Mouse (Mus musculus): ENCODE measurements around the gene Nos3. TPM values are rescaled to one million over a fixed set of nuclear protein-coding genes. Genes with fewer than 3 reads are reported as not detected.
A peak's percentile ranks its signal among the peaks of the same experiment; 100 is the strongest.

Nos3 gene
- total and polyA plus RNA-seq, 2 experiments = 1.1 to 2.9 TPM

DNA sequence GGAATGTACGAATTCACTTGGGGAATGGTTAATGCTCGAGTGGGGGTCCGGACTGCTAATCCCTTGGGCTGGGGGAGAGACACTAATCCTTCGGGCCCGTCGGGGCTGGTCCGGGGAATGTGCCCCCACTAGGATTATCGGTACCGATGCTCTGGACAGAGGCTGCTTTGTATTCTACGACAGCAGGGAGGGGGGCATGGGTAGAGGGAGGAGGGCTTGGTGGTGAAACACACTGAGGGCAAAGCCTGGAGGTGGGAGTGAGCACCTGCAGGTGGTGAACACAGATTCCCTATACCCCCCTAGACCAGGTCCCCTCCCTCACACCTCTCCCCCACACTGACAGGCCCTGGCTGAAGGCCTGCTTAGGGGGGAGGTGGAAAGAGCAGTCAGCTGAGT lies 61.4 kb downstream of the Nos3 start:
- peaks cover 13% of the 10 kb centered on the region for H3K4me1 ChIP-seq (ENCODE audit: control insufficient read depth, insufficient read depth, low read length)
- H3K27ac ChIP-seq (replicated peaks; ENCODE audit: insufficient read depth, low read depth, low read length) = no peak overlapping the region
- H3K9ac ChIP-seq (ENCODE audit: low read depth, low read length) = peak overlapping the region; percentile 95
- peaks cover 3% of the 10 kb centered on the region; the same call in 1 of the 2 replicates for H3K36me3 ChIP-seq (ENCODE audit: control insufficient read depth, insufficient read depth, low read length)
- TF ChIP-seq POLR2A (IDR thresholded peaks at IDR 0.05; ENCODE audit: extremely low read depth, insufficient read depth, low read length) (no peak), CTCF (IDR thresholded peaks at IDR 0.05; ENCODE audit: low read depth, low read length) (no peak)
- DNase-seq (ENCODE audit: extremely low read depth, low read depth, low spot score) = no peak
- H3K79me2 ChIP-seq (ENCODE audit: control insufficient read depth, insufficient read depth, low read length) = peaks cover 6% of the 10 kb centered on the region; the same call in 1 of the 2 replicates
- H3K27me3 ChIP-seq (ENCODE audit: control insufficient read depth, insufficient read depth, low read length) = no peaks in the 10 kb centered on the region
- 18% methylated on average over 10 of the region's 10 CpGs for WGBS
- 0 out of 2 replicates have a peak overlapping the region, but pooled peaks have one; percentile 76 for H3K4me3 ChIP-seq (ENCODE audit: insufficient read depth, low read depth, low read length)

DNA sequence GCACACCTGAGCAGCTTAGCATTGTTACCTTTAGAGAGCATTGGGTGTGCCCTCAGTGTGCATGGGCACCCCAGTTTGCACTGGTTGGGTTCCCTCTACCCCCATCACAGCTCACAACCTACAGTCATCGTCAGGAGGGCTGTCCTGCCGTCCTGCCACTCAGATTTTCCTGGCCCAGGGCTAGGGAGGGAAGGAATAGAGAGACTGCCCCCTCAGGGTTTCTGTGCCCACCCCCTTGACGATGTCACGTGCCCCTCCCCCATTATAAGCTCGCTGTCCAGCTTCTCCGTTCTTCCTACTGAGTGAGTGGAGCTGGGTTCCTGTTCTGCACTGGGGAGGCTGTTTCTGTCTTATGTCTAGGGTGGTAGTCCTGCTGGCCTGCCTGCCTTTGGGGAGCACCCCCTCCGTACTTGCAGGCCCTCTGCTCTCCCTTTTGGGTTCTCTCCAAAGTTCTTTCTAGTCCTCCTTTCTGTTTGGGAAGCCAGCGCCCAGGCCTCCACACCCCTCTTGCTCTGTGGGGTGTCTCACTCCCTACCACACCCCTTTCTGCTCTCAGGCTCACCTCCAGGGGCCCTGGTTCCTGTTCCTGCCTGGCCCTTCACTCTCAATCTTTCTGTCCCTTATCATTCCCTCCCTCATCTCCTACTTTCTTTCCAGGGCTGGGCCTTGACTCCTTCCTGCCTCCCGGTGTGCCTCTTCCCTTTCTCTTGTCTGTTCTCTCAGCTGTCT lies 62.1 kb downstream of the Nos3 start:
- Histone ChIP-seq H3K36me3 (ENCODE audit: control insufficient read depth, insufficient read depth, low read length) (peaks cover 4% of the 10 kb centered on the region; the same call in 1 of the 2 replicates), H3K4me3 (ENCODE audit: insufficient read depth, low read depth, low read length) (no peak overlapping the region), H3K27me3 (ENCODE audit: control insufficient read depth, insufficient read depth, low read length) (no peaks in the 10 kb centered on the region), H3K4me1 (ENCODE audit: control insufficient read depth, insufficient read depth, low read length) (peaks cover 13% of the 10 kb centered on the region), H3K79me2 (ENCODE audit: control insufficient read depth, insufficient read depth, low read length) (peaks cover 6% of the 10 kb centered on the region; the same call in 1 of the 2 replicates), H3K9ac (ENCODE audit: low read depth, low read length) (0 out of 2 replicates have a peak overlapping the region, but pooled peaks have one; percentile 8), H3K27ac (replicated peaks; ENCODE audit: insufficient read depth, low read depth, low read length) (no peak overlapping the region)
- 40% methylated on average over 9 of the region's 9 CpGs for WGBS
- TF ChIP-seq POLR2A (IDR thresholded peaks at IDR 0.05; ENCODE audit: extremely low read depth, insufficient read depth, low read length) (no peak), CTCF (IDR thresholded peaks at IDR 0.05; ENCODE audit: low read depth, low read length) (no peak)
- DNase-seq (ENCODE audit: extremely low read depth, low read depth, low spot score) = no peak

GRCm38 (mm10) chr5:24427285-24427633 lies 62.6 kb downstream of the Nos3 start:
- no peaks in the 10 kb centered on the region for H3K27me3 ChIP-seq (ENCODE audit: control insufficient read depth, insufficient read depth, low read length)
- H3K4me3 ChIP-seq (ENCODE audit: insufficient read depth, low read depth, low read length) = no peak overlapping the region
- H3K27ac ChIP-seq (replicated peaks; ENCODE audit: insufficient read depth, low read depth, low read length) = no peak overlapping the region
- H3K9ac ChIP-seq (ENCODE audit: low read depth, low read length) = no peak overlapping the region
- H3K4me1 ChIP-seq (ENCODE audit: control insufficient read depth, insufficient read depth, low read length) = peaks cover 13% of the 10 kb centered on the region
- peaks cover 4% of the 10 kb centered on the region; the same call in 1 of the 2 replicates for H3K36me3 ChIP-seq (ENCODE audit: control insufficient read depth, insufficient read depth, low read length)
- TF ChIP-seq CTCF (IDR thresholded peaks at IDR 0.05; ENCODE audit: low read depth, low read length) (no peak), POLR2A (IDR thresholded peaks at IDR 0.05; ENCODE audit: extremely low read depth, insufficient read depth, low read length) (no peak)
- peaks cover 6% of the 10 kb centered on the region; the same call in 1 of the 2 replicates for H3K79me2 ChIP-seq (ENCODE audit: control insufficient read depth, insufficient read depth, low read length)
- no peak for DNase-seq (ENCODE audit: extremely low read depth, low read depth, low spot score)
- WGBS = 39% methylated on average over 12 of the region's 12 CpGs

DNA sequence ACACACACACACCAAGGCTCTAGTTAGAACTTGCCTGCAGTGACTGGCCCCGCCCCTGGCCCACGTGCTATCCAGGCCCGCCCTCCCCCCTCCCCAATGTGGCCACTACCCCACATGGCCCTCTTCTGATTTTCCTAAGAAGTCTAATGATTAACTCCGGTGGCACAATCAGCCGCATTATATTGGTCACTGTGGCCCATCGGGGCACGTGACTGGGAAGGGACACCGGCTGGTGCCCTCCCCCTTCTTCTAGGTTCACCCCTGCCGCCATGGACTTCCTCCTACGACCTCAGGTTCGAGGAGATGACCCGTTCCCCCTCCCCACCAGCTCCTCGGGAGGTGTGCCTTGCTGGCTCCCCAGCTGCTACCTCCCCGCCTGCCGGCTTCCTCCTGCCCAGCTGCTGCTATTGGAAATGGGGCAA lies 63.4 kb downstream of the Nos3 start:
- Histone ChIP-seq H3K36me3 (ENCODE audit: control insufficient read depth, insufficient read depth, low read length) (peaks cover 8% of the 10 kb centered on the region; the same call in 1 of the 2 replicates), H3K4me3 (ENCODE audit: insufficient read depth, low read depth, low read length) (peak overlapping the region; percentile 89), H3K27me3 (ENCODE audit: control insufficient read depth, insufficient read depth, low read length) (no peaks in the 10 kb centered on the region), H3K79me2 (ENCODE audit: control insufficient read depth, insufficient read depth, low read length) (peaks cover 4% of the 10 kb centered on the region; the same call in 1 of the 2 replicates), H3K4me1 (ENCODE audit: control insufficient read depth, insufficient read depth, low read length) (peaks cover 9% of the 10 kb centered on the region), H3K9ac (ENCODE audit: low read depth, low read length) (peak overlapping the region; percentile 78), H3K27ac (replicated peaks; ENCODE audit: insufficient read depth, low read depth, low read length) (peak overlapping the region; percentile 72)
- peak; percentile 92 for DNase-seq (ENCODE audit: extremely low read depth, low read depth, low spot score)
- WGBS = 14% methylated on average over 15 of the region's 15 CpGs
- TF ChIP-seq POLR2A (IDR thresholded peaks at IDR 0.05; ENCODE audit: extremely low read depth, insufficient read depth, low read length) (0 out of 2 replicates have a peak, but pooled peaks have one; percentile 14), CTCF (IDR thresholded peaks at IDR 0.05; ENCODE audit: low read depth, low read length) (no peak)

- no peaks in the 10 kb centered on the region for H3K27me3 ChIP-seq (ENCODE audit: control insufficient read depth, insufficient read depth, low read length)
- TF ChIP-seq CTCF (IDR thresholded peaks at IDR 0.05; ENCODE audit: low read depth, low read length) (no peak), POLR2A (IDR thresholded peaks at IDR 0.05; ENCODE audit: extremely low read depth, insufficient read depth, low read length) (no peak)
- H3K36me3 ChIP-seq (ENCODE audit: control insufficient read depth, insufficient read depth, low read length) = peaks cover 12% of the 10 kb centered on the region; the same call in 1 of the 2 replicates
- H3K4me3 ChIP-seq (ENCODE audit: insufficient read depth, low read depth, low read length) = peak overlapping the region; percentile 89
- peaks cover 4% of the 10 kb centered on the region; the same call in 1 of the 2 replicates for H3K79me2 ChIP-seq (ENCODE audit: control insufficient read depth, insufficient read depth, low read length)
- H3K9ac ChIP-seq (ENCODE audit: low read depth, low read length) = peak overlapping the region; percentile 78
- peak overlapping the region; percentile 72 for H3K27ac ChIP-seq (replicated peaks; ENCODE audit: insufficient read depth, low read depth, low read length)
- peaks cover 8% of the 10 kb centered on the region; the same call in 1 of the 2 replicates for H3K4me1 ChIP-seq (ENCODE audit: control insufficient read depth, insufficient read depth, low read length)
- DNase-seq (ENCODE audit: extremely low read depth, low read depth, low spot score) = no peak
- WGBS = 19% methylated on average over 8 of the region's 9 CpGs
Measured at GRCm38 (mm10) chr5:24428596-24428995, 64.0 kb downstream of the Nos3 start.

GRCm38 (mm10) chr5:24433993-24434392 lies 69.4 kb downstream of the Nos3 start:
- TF ChIP-seq POLR2A (IDR thresholded peaks at IDR 0.05; ENCODE audit: extremely low read depth, insufficient read depth, low read length) (no peak), CTCF (IDR thresholded peaks at IDR 0.05; ENCODE audit: low read depth, low read length) (no peak)
- H3K27me3 ChIP-seq (ENCODE audit: control insufficient read depth, insufficient read depth, low read length) = no peaks in the 10 kb centered on the region
- no peak overlapping the region for H3K4me3 ChIP-seq (ENCODE audit: insufficient read depth, low read depth, low read length)
- DNase-seq (ENCODE audit: extremely low read depth, low read depth, low spot score) = no peak
- 94% methylated on average over 8 of the region's 8 CpGs for WGBS
- no peak overlapping the region for H3K27ac ChIP-seq (replicated peaks; ENCODE audit: insufficient read depth, low read depth, low read length)
- no peaks in the 10 kb centered on the region for H3K4me1 ChIP-seq (ENCODE audit: control insufficient read depth, insufficient read depth, low read length)
- no peak overlapping the region for H3K9ac ChIP-seq (ENCODE audit: low read depth, low read length)
- H3K36me3 ChIP-seq (ENCODE audit: control insufficient read depth, insufficient read depth, low read length) = peaks cover 24% of the 10 kb centered on the region; the same call in 1 of the 2 replicates
- no peaks in the 10 kb centered on the region for H3K79me2 ChIP-seq (ENCODE audit: control insufficient read depth, insufficient read depth, low read length)

Other genes with a start within 250 kb of the Nos3 start
- gene Nupl2, start 199.8 kb upstream of the Nos3 start, total RNA-seq (2014; rRNA removed) = 2.5 and 3.0 TPM in 2 replicates
- 2.9 and 3.1 TPM in 2 replicates for gene Nupl2, start 199.8 kb upstream of the Nos3 start, polyA plus RNA-seq (2012; rRNA removed)
- gene Kcnh2, start 13.2 kb upstream of the Nos3 start, total RNA-seq (2014; rRNA removed) = 0.13 TPM in 1 of 2 replicates, not detected in the other
- gene Kcnh2, start 13.2 kb upstream of the Nos3 start, polyA plus RNA-seq (2012; rRNA removed) = 0.21 TPM in 1 of 2 replicates, not detected in the other
- 0.09 and 0.27 TPM in 2 replicates for gene Atg9b, start 27.3 kb downstream of the Nos3 start, total RNA-seq (2014; rRNA removed)
- gene Atg9b, start 27.3 kb downstream of the Nos3 start, polyA plus RNA-seq (2012; rRNA removed) = 0.05 and 0.35 TPM in 2 replicates
- 21.5 and 25.2 TPM in 2 replicates for gene Abcb8, start 28.9 kb downstream of the Nos3 start, total RNA-seq (2014; rRNA removed)
- gene Abcb8, start 28.9 kb downstream of the Nos3 start, polyA plus RNA-seq (2012; rRNA removed) = 69.9 and 71.0 TPM in 2 replicates
- not detected in 2 replicates for gene Asic3, start 48.6 kb downstream of the Nos3 start, total RNA-seq (2014; rRNA removed)
- gene Asic3, start 48.6 kb downstream of the Nos3 start, polyA plus RNA-seq (2012; rRNA removed) = 0.12 and 0.84 TPM in 2 replicates
- 9.5 and 10.0 TPM in 2 replicates for gene Cdk5, start 58.7 kb downstream of the Nos3 start, total RNA-seq (2014; rRNA removed)
- 34.6 and 38.4 TPM in 2 replicates for gene Cdk5, start 58.7 kb downstream of the Nos3 start, polyA plus RNA-seq (2012; rRNA removed)
- 15.4 and 22.7 TPM in 2 replicates for gene Slc4a2, start 59.0 kb downstream of the Nos3 start, total RNA-seq (2014; rRNA removed)
- gene Slc4a2, start 59.0 kb downstream of the Nos3 start, polyA plus RNA-seq (2012; rRNA removed) = 33.5 and 40.4 TPM in 2 replicates
- 22.3 and 28.5 TPM in 2 replicates for gene Fastk, start 80.5 kb downstream of the Nos3 start, total RNA-seq (2014; rRNA removed)
- gene Fastk, start 80.5 kb downstream of the Nos3 start, polyA plus RNA-seq (2012; rRNA removed) = 104 and 166 TPM in 2 replicates
- 5.2 and 6.2 TPM in 2 replicates for gene Tmub1, start 83.0 kb downstream of the Nos3 start, total RNA-seq (2014; rRNA removed)
- gene Tmub1, start 83.0 kb downstream of the Nos3 start, polyA plus RNA-seq (2012; rRNA removed) = 30.7 and 35.2 TPM in 2 replicates
- gene Agap3, start 87.4 kb downstream of the Nos3 start, total RNA-seq (2014; rRNA removed) = 13.8 and 17.9 TPM in 2 replicates
- gene Agap3, start 87.4 kb downstream of the Nos3 start, polyA plus RNA-seq (2012; rRNA removed) = 33.7 and 37.8 TPM in 2 replicates
- gene Gbx1, start 162.4 kb downstream of the Nos3 start, total RNA-seq (2014; rRNA removed) = not detected in 2 replicates
- 0.02 TPM in 1 of 2 replicates, not detected in the other for gene Gbx1, start 162.4 kb downstream of the Nos3 start, polyA plus RNA-seq (2012; rRNA removed)
- 0.13 TPM in 1 of 2 replicates, not detected in the other for gene Asb10, start 176.2 kb downstream of the Nos3 start, total RNA-seq (2014; rRNA removed)
- 0.06 and 0.10 TPM in 2 replicates for gene Asb10, start 176.2 kb downstream of the Nos3 start, polyA plus RNA-seq (2012; rRNA removed)
- not detected in 2 replicates for gene 4931409K22Rik, start 192.0 kb downstream of the Nos3 start, total RNA-seq (2014; rRNA removed)
- gene 4931409K22Rik, start 192.0 kb downstream of the Nos3 start, polyA plus RNA-seq (2012; rRNA removed) = not detected in 2 replicates
- gene Abcf2, start 212.7 kb downstream of the Nos3 start, total RNA-seq (2014; rRNA removed) = 25.0 and 25.9 TPM in 2 replicates
- 27.1 and 31.9 TPM in 2 replicates for gene Abcf2, start 212.7 kb downstream of the Nos3 start, polyA plus RNA-seq (2012; rRNA removed)
- 9.5 and 14.2 TPM in 2 replicates for gene Chpf2, start 221.9 kb downstream of the Nos3 start, total RNA-seq (2014; rRNA removed)
- gene Chpf2, start 221.9 kb downstream of the Nos3 start, polyA plus RNA-seq (2012; rRNA removed) = 21.1 and 22.4 TPM in 2 replicates